Mouse (Mus musculus): ENCODE data around the gene Gnai2.

GRCm38 (mm10) chr9:107644495-107645152 is 9.5 kb upstream of the Gnai2 start:
- peak; percentile 99 for TF ChIP-seq CTCF (IDR thresholded peaks at IDR 0.05; ENCODE audit: extremely low read depth, insufficient read depth, insufficient read length, insufficient replicate concordance)
- no peak; the same call in 1 of the 2 replicates for TF ChIP-seq POLR2A (IDR thresholded peaks at IDR 0.05; ENCODE audit: low read depth, low read length)
